Mouse (Mus musculus): ENCODE measurements around the gene Dnah3. TPM values are rescaled to one million over a fixed set of nuclear protein-coding genes. Genes with fewer than 3 reads are reported as not detected.

Dnah3 gene
- polyA plus RNA-seq (2011; ENCODE audit: insufficient read length, low read depth, missing spikeins) = not detected in 2 replicates

DNA sequence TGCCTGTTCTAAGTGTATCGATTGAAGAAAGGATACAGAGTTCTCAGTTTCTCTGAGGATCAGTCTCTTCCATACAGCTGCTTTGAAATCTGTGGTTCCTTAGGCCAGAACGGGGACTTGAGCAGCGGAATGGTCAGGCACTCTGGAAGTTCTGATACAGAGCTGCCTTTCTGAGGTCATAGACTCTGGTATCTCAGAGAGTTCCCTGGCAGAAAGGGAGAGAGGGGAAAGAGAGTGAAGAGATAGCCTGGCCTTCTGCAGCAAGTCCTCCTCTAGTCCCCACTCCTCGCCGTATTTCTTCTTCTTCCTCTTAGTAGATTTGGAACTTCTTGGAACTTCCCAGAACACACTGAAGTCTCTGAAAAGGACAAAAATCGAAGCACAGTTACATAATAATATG, at the start of gene Dnah3:
Dnah3 (minus strand) TSS at position 101 of the 400 bp plus-strand sequence.
- no peak for TF ChIP-seq CTCF (IDR thresholded peaks at IDR 0.05; ENCODE audit: borderline replicate concordance, insufficient read depth, low read length)
- TF ChIP-seq POLR2A (IDR thresholded peaks at IDR 0.05; ENCODE audit: low read depth, low read length) = no peak
- H3K27ac ChIP-seq (ENCODE audit: insufficient read depth, low read length) = no peak within 1 kb of the TSS
- H3K4me1 ChIP-seq (ENCODE audit: control insufficient read depth, insufficient read depth, low read length) = no peaks in the 10 kb centered on the region
- H3K4me3 ChIP-seq (ENCODE audit: insufficient read depth, low read length) = no peak within 1 kb of the TSS

DNA sequence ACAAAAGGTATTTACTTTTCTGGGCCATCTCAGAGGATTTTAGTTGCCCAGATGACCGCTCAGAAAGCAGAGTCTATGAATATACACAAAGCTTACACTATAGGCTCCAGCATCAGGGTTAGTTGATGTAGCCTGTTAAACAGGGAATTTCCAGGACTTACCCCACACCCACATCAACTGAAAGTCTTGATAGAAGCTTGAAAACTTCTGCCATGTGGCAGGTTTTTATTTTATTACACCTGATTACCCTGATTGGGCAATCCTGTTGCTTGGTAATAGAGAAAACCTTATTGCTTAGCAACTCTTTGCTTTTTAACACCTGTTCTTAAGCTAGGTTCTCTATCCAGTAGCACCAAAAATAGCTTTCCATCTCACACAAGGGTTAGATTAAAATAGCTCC, 47.7 kb upstream of the Dnah3 start:
- no peaks in the 10 kb centered on the region for H3K4me1 ChIP-seq (ENCODE audit: control insufficient read depth, insufficient read depth, low read length)
- TF ChIP-seq CTCF (IDR thresholded peaks at IDR 0.05; ENCODE audit: borderline replicate concordance, insufficient read depth, low read length) = no peak
- no peak for TF ChIP-seq POLR2A (IDR thresholded peaks at IDR 0.05; ENCODE audit: low read depth, low read length)
- no peak overlapping the region for H3K4me3 ChIP-seq (ENCODE audit: insufficient read depth, low read length)
- H3K27ac ChIP-seq (ENCODE audit: insufficient read depth, low read length) = no peak overlapping the region

DNA sequence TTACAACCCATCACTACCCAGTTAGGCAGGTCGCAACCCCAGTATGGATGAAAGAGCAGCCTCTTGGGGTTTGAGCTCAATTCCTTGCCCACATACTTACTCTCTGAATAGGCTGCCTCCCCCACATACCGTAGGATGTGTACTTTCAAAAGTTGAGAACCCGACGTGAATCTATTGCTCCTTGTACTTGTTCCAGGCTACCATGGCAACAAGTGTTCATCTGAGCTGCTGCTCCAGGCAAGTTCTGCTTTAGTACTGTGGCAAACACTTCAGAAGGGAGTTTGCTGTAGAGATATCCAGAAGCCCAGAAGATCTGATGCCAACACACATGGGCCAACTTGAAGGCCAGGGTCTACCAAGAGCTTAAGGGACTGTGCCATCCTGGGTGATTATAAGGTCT, 33.9 kb upstream of the Dnah3 start:
- peaks cover 7% of the 10 kb centered on the region for H3K4me1 ChIP-seq (ENCODE audit: control insufficient read depth, insufficient read depth, low read length)
- TF ChIP-seq CTCF (IDR thresholded peaks at IDR 0.05; ENCODE audit: borderline replicate concordance, insufficient read depth, low read length) (no peak), POLR2A (IDR thresholded peaks at IDR 0.05; ENCODE audit: low read depth, low read length) (no peak)
- no peak overlapping the region for H3K4me3 ChIP-seq (ENCODE audit: insufficient read depth, low read length)
- no peak overlapping the region for H3K27ac ChIP-seq (ENCODE audit: insufficient read depth, low read length)

DNA sequence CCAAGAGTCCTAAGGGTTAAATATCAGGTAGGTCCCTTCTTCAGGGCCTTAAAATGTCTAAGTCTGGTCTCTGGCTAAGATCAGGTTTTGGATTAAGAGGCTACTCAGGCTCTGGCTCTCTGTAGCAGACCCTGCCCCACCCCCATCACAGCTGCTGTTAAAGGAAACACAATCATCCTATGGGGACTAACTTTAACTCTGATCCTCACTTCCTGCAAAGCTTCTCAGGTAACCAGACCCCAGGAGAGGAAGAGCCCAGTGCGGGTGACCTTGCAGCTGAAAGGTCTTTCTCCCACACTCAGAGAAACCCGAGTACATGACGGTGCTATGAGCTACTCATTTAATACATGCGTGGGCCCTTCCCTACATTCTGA, 32.6 kb upstream of the Dnah3 start:
- H3K27ac ChIP-seq (ENCODE audit: insufficient read depth, low read length) = no peak overlapping the region
- TF ChIP-seq CTCF (IDR thresholded peaks at IDR 0.05; ENCODE audit: borderline replicate concordance, insufficient read depth, low read length) = no peak
- no peak for TF ChIP-seq POLR2A (IDR thresholded peaks at IDR 0.05; ENCODE audit: low read depth, low read length)

GRCm38 (mm10) chr7:120126976-120127685, 32.1 kb upstream of the Dnah3 start:
- TF ChIP-seq CTCF (IDR thresholded peaks at IDR 0.05; ENCODE audit: borderline replicate concordance, insufficient read depth, low read length) (no peak), POLR2A (IDR thresholded peaks at IDR 0.05; ENCODE audit: low read depth, low read length) (no peak)
- H3K4me3 ChIP-seq (ENCODE audit: insufficient read depth, low read length) = no peak overlapping the region
- H3K4me1 ChIP-seq (ENCODE audit: control insufficient read depth, insufficient read depth, low read length) = peaks cover 7% of the 10 kb centered on the region
- no peak overlapping the region for H3K27ac ChIP-seq (ENCODE audit: insufficient read depth, low read length)

More for the DNA sequence above, 32.6 kb upstream of the Dnah3 start:
- Histone ChIP-seq H3K4me3 (ENCODE audit: insufficient read depth, low read length) (no peak overlapping the region), H3K4me1 (ENCODE audit: control insufficient read depth, insufficient read depth, low read length) (peaks cover 7% of the 10 kb centered on the region)

DNA sequence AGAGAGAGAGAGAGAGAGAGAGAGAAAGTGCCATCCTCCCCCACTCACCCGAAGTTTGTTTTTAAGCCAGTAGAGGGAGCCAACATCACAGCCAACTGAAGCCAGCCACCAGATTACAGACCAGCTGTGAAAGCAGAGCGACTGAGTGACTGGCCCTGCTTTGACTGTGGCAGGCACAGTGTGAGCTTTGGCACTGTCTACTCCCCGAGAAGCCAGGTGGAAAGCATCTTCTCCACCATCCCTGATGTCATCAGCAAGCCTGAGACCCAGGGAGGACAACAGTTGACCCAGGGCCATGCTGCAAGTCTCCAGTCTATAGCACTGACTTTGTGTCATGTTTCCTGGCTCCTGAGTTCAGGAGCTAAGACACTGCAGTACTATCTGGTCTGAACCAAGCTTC, 29.8 kb upstream of the Dnah3 start:
- TF ChIP-seq POLR2A (IDR thresholded peaks at IDR 0.05; ENCODE audit: low read depth, low read length) (no peak), CTCF (IDR thresholded peaks at IDR 0.05; ENCODE audit: borderline replicate concordance, insufficient read depth, low read length) (peak; percentile 62)
- no peak overlapping the region for H3K27ac ChIP-seq (ENCODE audit: insufficient read depth, low read length)
- H3K4me1 ChIP-seq (ENCODE audit: control insufficient read depth, insufficient read depth, low read length) = peaks cover 7% of the 10 kb centered on the region
- no peak overlapping the region for H3K4me3 ChIP-seq (ENCODE audit: insufficient read depth, low read length)

DNA sequence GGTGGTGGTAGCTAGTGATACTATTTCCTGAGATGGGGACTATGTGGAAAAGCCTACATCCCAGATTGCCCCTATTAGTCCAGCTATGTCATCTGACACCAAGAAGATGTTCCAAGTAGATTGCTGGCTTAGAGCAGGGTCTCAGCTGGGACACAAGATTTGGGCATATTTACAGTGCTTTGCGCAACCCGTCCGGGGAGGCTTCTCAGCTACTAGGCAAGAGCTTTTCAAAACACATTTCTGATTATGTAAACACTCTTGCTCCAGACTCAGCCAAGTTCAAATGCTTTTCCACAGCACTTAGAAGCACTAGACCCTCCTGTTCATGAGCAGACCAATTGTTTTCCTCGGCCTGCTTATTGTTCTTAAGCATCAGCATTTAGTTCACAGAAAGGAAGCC, 28.7 kb upstream of the Dnah3 start:
- H3K27ac ChIP-seq (ENCODE audit: insufficient read depth, low read length) = no peak overlapping the region
- TF ChIP-seq CTCF (IDR thresholded peaks at IDR 0.05; ENCODE audit: borderline replicate concordance, insufficient read depth, low read length) (no peak), POLR2A (IDR thresholded peaks at IDR 0.05; ENCODE audit: low read depth, low read length) (no peak)
- peaks cover 3% of the 10 kb centered on the region for H3K4me1 ChIP-seq (ENCODE audit: control insufficient read depth, insufficient read depth, low read length)
- no peak overlapping the region for H3K4me3 ChIP-seq (ENCODE audit: insufficient read depth, low read length)

DNA sequence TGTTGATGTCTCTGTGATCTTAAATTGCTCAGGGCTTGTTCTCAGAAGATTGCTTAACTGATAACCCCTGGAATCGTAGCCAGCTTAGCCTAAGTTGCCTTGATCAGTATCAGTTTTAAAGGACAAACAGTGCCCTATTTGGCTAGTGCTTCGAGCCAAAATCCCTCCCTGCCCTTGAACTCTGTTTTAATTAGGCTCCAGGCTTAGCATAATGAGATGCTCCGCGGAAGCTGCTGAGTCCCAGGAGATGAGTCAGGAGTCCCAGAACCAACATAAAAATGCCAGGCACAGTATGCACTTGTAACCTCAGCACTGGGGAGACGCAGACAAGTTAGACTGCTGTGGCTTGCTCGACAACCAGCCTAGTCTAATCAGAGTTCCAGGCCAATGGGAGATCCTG, 22.4 kb upstream of the Dnah3 start:
- H3K4me3 ChIP-seq (ENCODE audit: insufficient read depth, low read length) = no peak overlapping the region
- H3K27ac ChIP-seq (ENCODE audit: insufficient read depth, low read length) = no peak overlapping the region
- TF ChIP-seq POLR2A (IDR thresholded peaks at IDR 0.05; ENCODE audit: low read depth, low read length) (no peak), CTCF (IDR thresholded peaks at IDR 0.05; ENCODE audit: borderline replicate concordance, insufficient read depth, low read length) (no peak)
- no peaks in the 10 kb centered on the region for H3K4me1 ChIP-seq (ENCODE audit: control insufficient read depth, insufficient read depth, low read length)

DNA sequence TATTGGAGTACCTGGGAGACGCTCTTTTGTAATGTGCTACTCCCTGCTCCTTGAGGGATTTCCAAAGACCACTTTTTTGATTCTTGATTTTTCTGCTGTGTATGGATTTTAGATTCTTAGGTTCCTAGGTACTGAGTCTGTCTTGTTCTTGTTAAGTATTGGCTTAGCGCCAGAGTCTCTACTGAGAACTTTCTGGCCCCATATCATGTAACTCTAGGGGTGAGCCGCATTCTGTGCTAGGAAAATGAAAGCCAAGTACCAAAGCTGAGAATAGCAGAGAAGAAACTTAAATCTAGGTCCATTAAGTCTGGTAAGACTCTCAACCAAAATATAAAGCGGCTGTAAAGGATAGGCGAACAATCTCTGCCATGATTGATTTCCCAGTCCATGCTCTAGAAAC, 21.9 kb upstream of the Dnah3 start:
- no peak for TF ChIP-seq POLR2A (IDR thresholded peaks at IDR 0.05; ENCODE audit: low read depth, low read length)
- no peak for TF ChIP-seq CTCF (IDR thresholded peaks at IDR 0.05; ENCODE audit: borderline replicate concordance, insufficient read depth, low read length)
- Histone ChIP-seq H3K4me1 (ENCODE audit: control insufficient read depth, insufficient read depth, low read length) (no peaks in the 10 kb centered on the region), H3K27ac (ENCODE audit: insufficient read depth, low read length) (no peak overlapping the region), H3K4me3 (ENCODE audit: insufficient read depth, low read length) (no peak overlapping the region)

DNA sequence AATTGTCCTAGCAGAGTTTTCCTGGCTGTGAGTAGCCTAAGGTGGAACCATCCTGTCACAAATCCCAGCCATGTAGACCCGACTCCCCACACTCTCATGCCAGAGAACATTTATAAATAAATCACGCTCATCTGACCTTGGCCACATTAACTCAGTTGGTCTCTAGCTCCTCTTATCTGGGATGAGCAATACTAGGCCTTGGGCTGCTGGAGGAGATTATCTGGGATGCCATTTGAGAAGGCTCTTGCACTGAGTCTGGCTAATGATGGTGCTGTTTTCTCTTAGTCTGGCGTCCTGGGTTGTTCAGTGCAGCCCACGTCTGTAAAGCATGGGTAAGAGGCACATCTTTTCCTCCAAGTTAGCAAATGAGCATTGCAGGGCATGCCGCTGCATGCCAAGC, 14.6 kb upstream of the Dnah3 start:
- TF ChIP-seq POLR2A (IDR thresholded peaks at IDR 0.05; ENCODE audit: low read depth, low read length) (no peak), CTCF (IDR thresholded peaks at IDR 0.05; ENCODE audit: borderline replicate concordance, insufficient read depth, low read length) (no peak)
- Histone ChIP-seq H3K4me1 (ENCODE audit: control insufficient read depth, insufficient read depth, low read length) (no peaks in the 10 kb centered on the region; the same call in 1 of the 2 replicates), H3K27ac (ENCODE audit: insufficient read depth, low read length) (no peak overlapping the region), H3K4me3 (ENCODE audit: insufficient read depth, low read length) (no peak overlapping the region)

Measured in embryonic fibroblast, embryonic 13.5 days (primary cell).